Mouse (Mus musculus) right cerebral cortex, postnatal 36 days (tissue): ENCODE measurements at regions not wholly inside any gene's neighbourhood (a gene's known extent, or its start where the extent isn't known, plus 50 kb on each side); places are given as distances from the start of the nearest gene placed in this dataset.

Source experiments
- DNase-seq, 2 experiments: peaks; one replicate each; pipeline ENCODE4 v3.0.0; 2022; ENCODE audit warnings: low spot score in 2 of 2, mixed read lengths in 1 of 2

DNA sequence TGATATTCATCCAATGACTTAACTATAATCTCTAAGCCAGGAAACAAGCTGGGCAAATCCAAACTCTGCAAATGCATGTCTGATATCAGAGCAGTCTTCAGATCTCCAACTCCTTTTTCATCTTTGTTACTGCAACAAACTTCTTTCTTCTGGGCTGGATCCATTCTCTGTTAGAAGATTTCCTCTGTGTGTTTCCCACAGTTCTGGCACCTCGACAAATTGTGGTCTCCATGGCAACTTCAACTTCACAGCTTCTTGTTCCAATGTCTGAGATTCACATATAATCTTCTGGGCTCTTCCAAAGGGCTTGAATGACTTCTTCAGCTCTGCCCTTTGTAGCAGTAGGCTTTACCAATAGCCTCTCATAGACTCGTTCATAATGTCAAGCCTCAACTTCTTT lies 486.2 kb upstream of the Actrt1 start:
- peak in 1 of 2 experiments; percentile 1 for DNase-seq
